In genomic region chr2:113008961-113009740, GRCm38 (mm10) we compare ENCODE assay signal across 19 mouse cellular contexts.
DNase-seq lines count a peak whose midpoint lies in the region; ATAC-seq and TF ChIP-seq lines count a peak whose summit lies in the region.
"Had no signal": no experiment of that assay in that cellular context is flagged by ENCODE, and none has a peak within 500 bp of the region (broad histone marks: within the 10 kb centered on the region; RNA-seq: fewer than 3 reads in every experiment).

No protein-coding gene starts in this region.

- 61% methylated on average over 11 of the region's 11 CpGs for WGBS in forebrain, embryonic 13.5 days
- 86% methylated on average over 11 of the region's 11 CpGs for WGBS in forebrain, embryonic 10.5 days
- 51% methylated on average over 11 of the region's 11 CpGs for WGBS in midbrain, embryonic 16.5 days

- no peak overlapping the region for H3K27ac ChIP-seq in forebrain, embryonic 13.5 days
- H3K27ac ChIP-seq in forebrain, embryonic 10.5 days: no peak overlapping the region
- H3K27ac ChIP-seq in layer of hippocampus, adult 2 months: peak overlapping the region; percentile 62
- 0 out of 2 replicates have a peak overlapping the region, but pooled peaks have one; percentile 5 for H3K27ac ChIP-seq in midbrain, embryonic 16.5 days (ENCODE audit: low read length)
- H3K27ac ChIP-seq: left cerebral cortex, adult 2 months; limb, embryonic 12.5 days; liver, embryonic 13.5 days had no signal

- no peak overlapping the region for H3K9ac ChIP-seq in forebrain, embryonic 13.5 days
- no peak overlapping the region for H3K9ac ChIP-seq in midbrain, embryonic 16.5 days (ENCODE audit: low read depth, low read length)
- H3K9ac ChIP-seq: limb, embryonic 12.5 days; liver, embryonic 13.5 days had no signal

- no peaks in the 10 kb centered on the region for H3K36me3 ChIP-seq in forebrain, embryonic 13.5 days (ENCODE audit: poor library complexity, severe bottlenecking)
- H3K36me3 ChIP-seq in forebrain, embryonic 10.5 days (replicated peaks): no peaks in the 10 kb centered on the region
- H3K36me3 ChIP-seq in midbrain, embryonic 16.5 days (ENCODE audit: control insufficient read depth, insufficient read depth, low read length): no peaks in the 10 kb centered on the region
- H3K36me3 ChIP-seq: limb, embryonic 12.5 days; liver, embryonic 13.5 days had no signal

- TF ChIP-seq CTCF in layer of hippocampus, adult 2 months (conservative IDR thresholded peaks at IDR 0.05): peak; percentile 39

- H3K4me1 ChIP-seq in forebrain, embryonic 13.5 days: 0 out of 2 replicates have a peak, but pooled peaks cover 2% of the 10 kb centered on the region
- no peaks in the 10 kb centered on the region for H3K4me1 ChIP-seq in forebrain, embryonic 10.5 days
- H3K4me1 ChIP-seq in midbrain, embryonic 16.5 days (ENCODE audit: control insufficient read depth, insufficient read depth, low read length): 0 out of 2 replicates have a peak, but pooled peaks cover 3% of the 10 kb centered on the region
- H3K4me1 ChIP-seq: limb, embryonic 12.5 days; liver, embryonic 13.5 days had no signal

- ATAC-seq in forebrain, embryonic 13.5 days: peak; percentile 75; the same call in 1 of the 2 replicates
- ATAC-seq in midbrain, embryonic 16.5 days: peak; percentile 76; the same call in 1 of the 2 replicates

- H3K4me2 ChIP-seq in forebrain, embryonic 13.5 days: no peak overlapping the region
- H3K4me2 ChIP-seq in midbrain, embryonic 16.5 days (ENCODE audit: low read length): no peak overlapping the region
- H3K4me2 ChIP-seq: limb, embryonic 12.5 days; liver, embryonic 13.5 days had no signal

- no peaks in the 10 kb centered on the region for H3K27me3 ChIP-seq in forebrain, embryonic 13.5 days
- H3K27me3 ChIP-seq in forebrain, embryonic 10.5 days (ENCODE audit: poor library complexity, severe bottlenecking): no peaks in the 10 kb centered on the region
- H3K27me3 ChIP-seq in midbrain, embryonic 16.5 days (ENCODE audit: control insufficient read depth, insufficient read depth, low read depth, low read length): no peaks in the 10 kb centered on the region
- H3K27me3 ChIP-seq: CH12.LX; limb, embryonic 12.5 days; liver, embryonic 13.5 days had no signal

- H3K9me3 ChIP-seq in forebrain, embryonic 13.5 days (replicated peaks): no peaks in the 10 kb centered on the region
- no peaks in the 10 kb centered on the region for H3K9me3 ChIP-seq in forebrain, embryonic 10.5 days
- no peaks in the 10 kb centered on the region for H3K9me3 ChIP-seq in midbrain, embryonic 16.5 days (replicated peaks; ENCODE audit: control insufficient read depth, low read length, poor library complexity, severe bottlenecking)
- H3K9me3 ChIP-seq: limb, embryonic 12.5 days; liver, embryonic 13.5 days had no signal

- DNase-seq in forebrain, embryonic 10.5 days (ENCODE audit: extremely low spot score, low spot score): no peak
- peak in 1 of 2 experiments; percentile 42 for DNase-seq in layer of hippocampus, adult 2 months (ENCODE audit: low spot score in 2 of 2)
- DNase-seq in layer of hippocampus, postnatal 10 days (ENCODE audit: low spot score in 2 of 2): no peak
- peak; percentile 37 for DNase-seq in brain, embryonic 18.5 days (ENCODE audit: low read depth, low spot score)
- no peak for DNase-seq in heart, postnatal 25 days (ENCODE audit: low spot score)
- DNase-seq: adrenal gland, postnatal 10 days; cerebellum, adult 9-10 months; heart, adult 18-20 months; kidney, adult 2 months; kidney, postnatal 25 days; liver, embryonic 13.5 days; retina, postnatal 1 day; right cerebral cortex, postnatal 4 days; thymus, postnatal 36 days had no signal

- intact Hi-C loops in heart, postnatal 25 days (cut with DNase I): no loop called here

- H3K4me3 ChIP-seq in forebrain, embryonic 13.5 days: no peak overlapping the region
- no peak overlapping the region for H3K4me3 ChIP-seq in forebrain, embryonic 10.5 days
- no peak overlapping the region; the same call in 1 of the 2 replicates for H3K4me3 ChIP-seq in layer of hippocampus, adult 2 months
- H3K4me3 ChIP-seq in midbrain, embryonic 16.5 days (ENCODE audit: low read depth, low read length): no peak overlapping the region
- H3K4me3 ChIP-seq: left cerebral cortex, adult 2 months; limb, embryonic 12.5 days; liver, embryonic 13.5 days had no signal

Comparison
In these comparisons a context has a peak if more than half of its experiments do, and no peak if none do; other contexts are left out.
1. H3K27ac ChIP-seq: peak in layer of hippocampus, adult 2 months (single experiment) and midbrain, embryonic 16.5 days (single experiment); none in forebrain, embryonic 13.5 days (single experiment) and forebrain, embryonic 10.5 days (single experiment).